ENCODE assay signal across 23 mouse cellular contexts in genomic region chr9:41345338-41345737, GRCm38 (mm10).
DNase-seq lines count a peak whose midpoint lies in the region; ATAC-seq lines count a peak whose summit lies in the region.
"Had no signal": no experiment of that assay in that cellular context is flagged by ENCODE, and none has a peak within 500 bp of the region (broad histone marks: within the 10 kb centered on the region; RNA-seq: fewer than 3 reads in every experiment).

No protein-coding gene starts in this region.

- 0 out of 2 replicates have a peak, but pooled peaks cover 2% of the 10 kb centered on the region for H3K4me1 ChIP-seq in forebrain, embryonic 15.5 days
- H3K4me1 ChIP-seq in forebrain, embryonic 11.5 days (replicated peaks; ENCODE audit: control insufficient read depth, insufficient read depth, low read length): no peaks in the 10 kb centered on the region
- H3K4me1 ChIP-seq in midbrain, embryonic 11.5 days (ENCODE audit: control insufficient read depth, insufficient read depth, low read length): no peaks in the 10 kb centered on the region
- no peaks in the 10 kb centered on the region for H3K4me1 ChIP-seq in midbrain, embryonic 15.5 days
- no peaks in the 10 kb centered on the region for H3K4me1 ChIP-seq in forebrain, embryonic 16.5 days (replicated peaks; ENCODE audit: control insufficient read depth, insufficient read depth, low read length)
- H3K4me1 ChIP-seq: heart, embryonic 15.5 days; stomach, embryonic 15.5 days had no signal

- 65% methylated on average over 2 of the region's 2 CpGs for WGBS in forebrain, embryonic 15.5 days
- WGBS in forebrain, embryonic 11.5 days: 74% methylated on average over 2 of the region's 2 CpGs
- WGBS in midbrain, embryonic 11.5 days: 84% methylated on average over 2 of the region's 2 CpGs
- 70% methylated on average over 2 of the region's 2 CpGs for WGBS in midbrain, embryonic 15.5 days
- WGBS in forebrain, embryonic 16.5 days: 52% methylated on average over 2 of the region's 2 CpGs

- H3K27ac ChIP-seq in forebrain, embryonic 15.5 days (replicated peaks): 0 out of 2 replicates have a peak overlapping the region, but pooled peaks have one; percentile 27
- no peak overlapping the region for H3K27ac ChIP-seq in forebrain, embryonic 11.5 days (ENCODE audit: low read depth, low read length)
- no peak overlapping the region for H3K27ac ChIP-seq in midbrain, embryonic 11.5 days (ENCODE audit: low read depth, low read length)
- no peak overlapping the region for H3K27ac ChIP-seq in midbrain, embryonic 15.5 days
- H3K27ac ChIP-seq in forebrain, embryonic 16.5 days (ENCODE audit: low read length): no peak overlapping the region; the same call in 1 of the 2 replicates
- H3K27ac ChIP-seq: heart, adult 2 months; heart, embryonic 15.5 days; stomach, embryonic 15.5 days had no signal

- no peaks in the 10 kb centered on the region for H3K9me3 ChIP-seq in forebrain, embryonic 15.5 days
- no peaks in the 10 kb centered on the region for H3K9me3 ChIP-seq in forebrain, embryonic 11.5 days (ENCODE audit: control insufficient read depth, low read length)
- H3K9me3 ChIP-seq in midbrain, embryonic 11.5 days (ENCODE audit: control insufficient read depth, low read length): no peaks in the 10 kb centered on the region
- H3K9me3 ChIP-seq in midbrain, embryonic 15.5 days: no peaks in the 10 kb centered on the region
- H3K9me3 ChIP-seq in forebrain, embryonic 16.5 days (ENCODE audit: control insufficient read depth, low read length): no peaks in the 10 kb centered on the region
- H3K9me3 ChIP-seq: heart, embryonic 15.5 days; stomach, embryonic 15.5 days had no signal

- H3K4me3 ChIP-seq in forebrain, embryonic 15.5 days: no peak overlapping the region
- H3K4me3 ChIP-seq in forebrain, embryonic 11.5 days (ENCODE audit: low read depth, low read length): no peak overlapping the region
- H3K4me3 ChIP-seq in midbrain, embryonic 11.5 days (ENCODE audit: low read depth, low read length): no peak overlapping the region
- no peak overlapping the region for H3K4me3 ChIP-seq in midbrain, embryonic 15.5 days
- H3K4me3 ChIP-seq in forebrain, embryonic 16.5 days (replicated peaks; ENCODE audit: low read length): no peak overlapping the region
- H3K4me3 ChIP-seq: erythroblast, embryonic 14.5 days; heart, adult 2 months; heart, embryonic 15.5 days; stomach, embryonic 15.5 days had no signal

- ATAC-seq in forebrain, embryonic 15.5 days (replicated peaks): peak; percentile 60
- no peak for ATAC-seq in forebrain, embryonic 11.5 days (replicated peaks; ENCODE audit: low FRiP score)
- no peak for ATAC-seq in midbrain, embryonic 11.5 days (ENCODE audit: low FRiP score)
- no peak for ATAC-seq in midbrain, embryonic 15.5 days (replicated peaks)
- ATAC-seq in forebrain, embryonic 16.5 days: peak; percentile 83
- ATAC-seq: activated CD4-positive, CD25-positive, alpha-beta regulatory T cell, adult 4 months; Patski had no signal

- no peaks in the 10 kb centered on the region for H3K36me3 ChIP-seq in forebrain, embryonic 15.5 days
- no peaks in the 10 kb centered on the region for H3K36me3 ChIP-seq in forebrain, embryonic 11.5 days (ENCODE audit: control insufficient read depth, insufficient read depth, low read length)
- no peaks in the 10 kb centered on the region for H3K36me3 ChIP-seq in midbrain, embryonic 11.5 days (ENCODE audit: control insufficient read depth, insufficient read depth, low read length)
- H3K36me3 ChIP-seq in midbrain, embryonic 15.5 days (replicated peaks): no peaks in the 10 kb centered on the region
- no peaks in the 10 kb centered on the region for H3K36me3 ChIP-seq in forebrain, embryonic 16.5 days (ENCODE audit: control insufficient read depth, insufficient read depth)
- H3K36me3 ChIP-seq: heart, embryonic 15.5 days; stomach, embryonic 15.5 days had no signal

- H3K27me3 ChIP-seq in forebrain, embryonic 15.5 days: no peaks in the 10 kb centered on the region
- H3K27me3 ChIP-seq in forebrain, embryonic 11.5 days (ENCODE audit: control insufficient read depth, insufficient read depth, low read length): no peaks in the 10 kb centered on the region
- no peaks in the 10 kb centered on the region for H3K27me3 ChIP-seq in midbrain, embryonic 11.5 days (ENCODE audit: control insufficient read depth, insufficient read depth, low read length)
- no peaks in the 10 kb centered on the region for H3K27me3 ChIP-seq in midbrain, embryonic 15.5 days (replicated peaks)
- H3K27me3 ChIP-seq in forebrain, embryonic 16.5 days (replicated peaks; ENCODE audit: control insufficient read depth, insufficient read depth, low read length): no peaks in the 10 kb centered on the region
- H3K27me3 ChIP-seq: heart, embryonic 15.5 days; Patski; stomach, embryonic 15.5 days had no signal

- no peak overlapping the region for H3K4me2 ChIP-seq in forebrain, embryonic 15.5 days (replicated peaks)
- no peak overlapping the region for H3K4me2 ChIP-seq in forebrain, embryonic 11.5 days (ENCODE audit: low read depth, low read length, severe bottlenecking)
- H3K4me2 ChIP-seq in midbrain, embryonic 11.5 days: no peak overlapping the region
- no peak overlapping the region for H3K4me2 ChIP-seq in midbrain, embryonic 15.5 days
- no peak overlapping the region for H3K4me2 ChIP-seq in forebrain, embryonic 16.5 days (ENCODE audit: low read length)
- H3K4me2 ChIP-seq: heart, embryonic 15.5 days; liver, embryonic 11.5 days; stomach, embryonic 15.5 days had no signal

- DNase-seq in forebrain, embryonic 11.5 days (ENCODE audit: low spot score): no peak
- peak; percentile 62 for DNase-seq in midbrain, embryonic 11.5 days (ENCODE audit: low spot score, missing footprints)
- peak; percentile 22 for DNase-seq in right cerebral cortex, postnatal 25 days
- DNase-seq in adrenal gland, postnatal 36 days: no peak
- no peak for DNase-seq in adrenal gland, adult 2 months
- DNase-seq: adrenal gland, postnatal 25 days; cerebellum, postnatal 10 days; gastrocnemius, postnatal 14 days; heart, adult 2 months; layer of hippocampus, postnatal 36 days; lung, adult 2 months; lung, postnatal 36 days; spleen, adult 18-20 months; thymus, postnatal 14 days had no signal

- H3K9ac ChIP-seq in forebrain, embryonic 15.5 days (replicated peaks): no peak overlapping the region
- no peak overlapping the region for H3K9ac ChIP-seq in forebrain, embryonic 11.5 days (ENCODE audit: low read length)
- H3K9ac ChIP-seq in midbrain, embryonic 11.5 days (ENCODE audit: low read length): no peak overlapping the region
- H3K9ac ChIP-seq in midbrain, embryonic 15.5 days: no peak overlapping the region
- H3K9ac ChIP-seq in forebrain, embryonic 16.5 days (replicated peaks; ENCODE audit: low read depth, low read length): no peak overlapping the region
- H3K9ac ChIP-seq: heart, embryonic 15.5 days; stomach, embryonic 15.5 days had no signal

Comparison
In these comparisons a context has a peak if more than half of its experiments do, and no peak if none do; other contexts are left out.
1. ATAC-seq: peak in forebrain, embryonic 15.5 days (single experiment) and forebrain, embryonic 16.5 days (single experiment); none in forebrain, embryonic 11.5 days (single experiment), midbrain, embryonic 11.5 days (single experiment) and midbrain, embryonic 15.5 days (single experiment).
2. DNase-seq: peak in midbrain, embryonic 11.5 days (single experiment) and right cerebral cortex, postnatal 25 days (single experiment); none in forebrain, embryonic 11.5 days (single experiment), adrenal gland, postnatal 36 days (0 of 2) and adrenal gland, adult 2 months (single experiment).